Mouse (Mus musculus) CH12F3 (cell line): Measurements from ENCODE around the gene Fam243.

ENCODE experiments used
- in situ Hi-C: fragments of 300-500 bp; cut with MboI; formaldehyde crosslinking; loops from 2 replicates; pipeline ENCODE4 v1.14.3; 2020; ENCODE audit warnings: low sequenced_read_pairs

Fam243 gene

GRCm38 (mm10) chr16:92282671-92283070 is 38.6 kb downstream of the Fam243 start:
- in situ Hi-C loops: no loop called here

DNA sequence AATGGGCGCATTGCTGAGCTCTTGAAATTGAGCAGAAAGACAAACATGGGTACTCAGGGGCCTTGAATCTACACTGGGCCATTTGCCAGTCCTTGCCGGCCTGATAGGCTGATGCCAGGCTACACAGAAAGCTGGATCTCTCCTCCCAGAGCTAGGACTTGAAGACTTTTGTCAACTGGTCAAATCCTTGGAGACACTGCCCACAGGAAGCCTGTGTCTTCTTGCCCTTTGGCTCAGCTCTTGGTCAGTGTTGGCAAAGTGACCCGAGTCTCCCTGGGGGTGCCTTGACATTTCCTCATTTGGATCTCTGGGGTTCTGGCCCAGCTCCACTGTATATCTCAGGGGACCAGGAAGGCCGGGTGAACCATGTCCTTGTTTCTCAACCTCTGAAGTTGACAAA is 45.7 kb downstream of the Fam243 start:
- in situ Hi-C loops: no loop called here

DNA sequence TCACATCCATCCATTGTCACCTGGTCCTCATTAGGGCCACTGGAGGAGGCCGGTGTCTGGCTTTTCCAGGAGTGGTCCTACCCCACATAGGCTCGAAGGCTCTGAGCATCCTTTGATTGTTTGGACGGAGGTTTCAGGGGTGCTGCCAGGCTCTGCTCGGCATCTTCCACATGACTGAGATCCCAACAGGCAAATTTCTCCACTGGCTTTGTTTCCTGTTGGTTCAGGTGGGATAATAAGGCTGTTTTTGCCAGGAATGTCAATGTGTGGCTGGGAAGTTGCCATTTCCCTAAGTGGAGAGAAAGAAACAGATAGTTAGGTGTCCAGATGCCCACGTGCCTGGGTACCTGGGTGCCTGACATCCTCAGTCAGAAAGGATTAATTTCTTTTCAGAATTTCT is 46.7 kb downstream of the Fam243 start:
- in situ Hi-C loops: no loop called here
